Mouse (Mus musculus): Measurements from ENCODE around the gene Nudt7. TPM values are rescaled to one million over a fixed set of nuclear protein-coding genes. Genes with fewer than 3 reads are reported as not detected.

Nudt7 gene
- polyA plus RNA-seq, 1 experiment = 1.0 TPM

DNA sequence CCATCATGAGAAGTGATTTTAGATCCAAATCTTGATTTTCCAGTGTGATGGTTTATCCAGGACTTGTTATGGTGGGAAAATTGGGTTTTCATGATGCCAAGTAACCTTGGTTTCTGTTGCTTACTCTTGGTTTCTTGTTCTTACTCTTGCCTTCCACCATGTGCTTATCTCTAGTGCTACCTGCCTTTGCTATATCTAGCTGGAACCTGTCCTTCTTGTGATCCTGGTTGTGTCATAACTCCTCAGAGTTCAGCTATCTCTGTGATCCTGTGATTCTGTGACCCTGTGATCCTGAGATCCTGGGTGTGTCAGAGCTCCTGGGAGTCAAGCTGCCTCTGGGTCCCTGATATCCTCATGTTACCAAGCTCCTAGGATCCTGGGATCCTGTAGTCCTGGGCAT, 8.8 kb downstream of the Nudt7 start:
- Histone ChIP-seq H3K27me3 (ENCODE audit: control insufficient read depth, insufficient read depth, low read length) (no peaks in the 10 kb centered on the region), H3K4me3 (ENCODE audit: control insufficient read depth, low read depth, low read length) (no peak overlapping the region), H3K4me1 (ENCODE audit: control insufficient read depth, insufficient read depth, low read length) (no peaks in the 10 kb centered on the region), H3K27ac (ENCODE audit: control insufficient read depth, insufficient read depth, low read depth, low read length) (no peak overlapping the region), H3K36me3 (ENCODE audit: control insufficient read depth, insufficient read depth, low read length) (no peaks in the 10 kb centered on the region)
- no peak for TF ChIP-seq CTCF (IDR thresholded peaks at IDR 0.05; ENCODE audit: control insufficient read depth, insufficient read depth, insufficient replicate concordance, low read depth, low read length)
- TF ChIP-seq POLR2A (IDR thresholded peaks at IDR 0.05; ENCODE audit: control insufficient read depth, low read depth, low read length) = no peak

GRCm38 (mm10) chr8:114143645-114144290, 10.4 kb downstream of the Nudt7 start:
- H3K4me3 ChIP-seq (ENCODE audit: control insufficient read depth, low read depth, low read length) = no peak overlapping the region
- TF ChIP-seq CTCF (IDR thresholded peaks at IDR 0.05; ENCODE audit: control insufficient read depth, insufficient read depth, insufficient replicate concordance, low read depth, low read length) (no peak), POLR2A (IDR thresholded peaks at IDR 0.05; ENCODE audit: control insufficient read depth, low read depth, low read length) (no peak)
- H3K36me3 ChIP-seq (ENCODE audit: control insufficient read depth, insufficient read depth, low read length) = no peaks in the 10 kb centered on the region
- H3K4me1 ChIP-seq (ENCODE audit: control insufficient read depth, insufficient read depth, low read length) = no peaks in the 10 kb centered on the region
- no peaks in the 10 kb centered on the region for H3K27me3 ChIP-seq (ENCODE audit: control insufficient read depth, insufficient read depth, low read length)
- no peak overlapping the region for H3K27ac ChIP-seq (ENCODE audit: control insufficient read depth, insufficient read depth, low read depth, low read length)

- no peak for TF ChIP-seq POLR2A (IDR thresholded peaks at IDR 0.05; ENCODE audit: control insufficient read depth, low read depth, low read length)
- no peak for TF ChIP-seq CTCF (IDR thresholded peaks at IDR 0.05; ENCODE audit: control insufficient read depth, insufficient read depth, insufficient replicate concordance, low read depth, low read length)
- Histone ChIP-seq H3K4me3 (ENCODE audit: control insufficient read depth, low read depth, low read length) (no peak overlapping the region), H3K27me3 (ENCODE audit: control insufficient read depth, insufficient read depth, low read length) (no peaks in the 10 kb centered on the region)
Measured at GRCm38 (mm10) chr8:114153311-114154045, 20.1 kb downstream of the Nudt7 start.

GRCm38 (mm10) chr8:114158586-114158985, 25.2 kb downstream of the Nudt7 start:
- H3K27ac ChIP-seq (ENCODE audit: control insufficient read depth, insufficient read depth, low read depth, low read length) = no peak overlapping the region
- TF ChIP-seq POLR2A (IDR thresholded peaks at IDR 0.05; ENCODE audit: control insufficient read depth, low read depth, low read length) (no peak), CTCF (IDR thresholded peaks at IDR 0.05; ENCODE audit: control insufficient read depth, insufficient read depth, insufficient replicate concordance, low read depth, low read length) (no peak)
- no peaks in the 10 kb centered on the region for H3K27me3 ChIP-seq (ENCODE audit: control insufficient read depth, insufficient read depth, low read length)
- no peaks in the 10 kb centered on the region for H3K4me1 ChIP-seq (ENCODE audit: control insufficient read depth, insufficient read depth, low read length)
- H3K36me3 ChIP-seq (ENCODE audit: control insufficient read depth, insufficient read depth, low read length) = no peaks in the 10 kb centered on the region
- H3K4me3 ChIP-seq (ENCODE audit: control insufficient read depth, low read depth, low read length) = no peak overlapping the region

More at GRCm38 (mm10) chr8:114153311-114154045, 20.1 kb downstream of the Nudt7 start:
- Histone ChIP-seq H3K36me3 (ENCODE audit: control insufficient read depth, insufficient read depth, low read length) (no peaks in the 10 kb centered on the region), H3K27ac (ENCODE audit: control insufficient read depth, insufficient read depth, low read depth, low read length) (no peak overlapping the region), H3K4me1 (ENCODE audit: control insufficient read depth, insufficient read depth, low read length) (no peaks in the 10 kb centered on the region)

DNA sequence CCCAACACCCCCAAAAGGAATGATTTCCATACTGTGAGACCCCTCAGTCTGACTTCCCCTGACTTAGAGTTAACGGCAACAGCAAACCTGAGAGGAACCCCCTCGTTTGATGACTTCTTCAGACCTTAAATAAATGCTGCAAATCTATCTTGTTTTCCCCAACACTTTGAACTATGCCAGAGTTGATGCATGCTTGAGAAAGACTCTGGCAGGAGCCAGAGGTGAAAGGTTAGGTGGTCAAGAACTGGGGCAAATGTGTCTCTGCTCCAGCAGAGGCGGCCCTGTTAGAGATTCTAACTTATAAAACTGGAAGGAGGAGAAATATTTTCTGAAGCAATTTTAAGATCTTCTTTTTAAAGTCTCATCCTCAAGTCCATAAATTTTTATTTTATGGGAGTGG, 26.3 kb downstream of the Nudt7 start:
- Histone ChIP-seq H3K4me1 (ENCODE audit: control insufficient read depth, insufficient read depth, low read length) (no peaks in the 10 kb centered on the region), H3K4me3 (ENCODE audit: control insufficient read depth, low read depth, low read length) (no peak overlapping the region), H3K36me3 (ENCODE audit: control insufficient read depth, insufficient read depth, low read length) (no peaks in the 10 kb centered on the region), H3K27ac (ENCODE audit: control insufficient read depth, insufficient read depth, low read depth, low read length) (no peak overlapping the region), H3K27me3 (ENCODE audit: control insufficient read depth, insufficient read depth, low read length) (no peaks in the 10 kb centered on the region)
- no peak for TF ChIP-seq POLR2A (IDR thresholded peaks at IDR 0.05; ENCODE audit: control insufficient read depth, low read depth, low read length)
- no peak for TF ChIP-seq CTCF (IDR thresholded peaks at IDR 0.05; ENCODE audit: control insufficient read depth, insufficient read depth, insufficient replicate concordance, low read depth, low read length)

DNA sequence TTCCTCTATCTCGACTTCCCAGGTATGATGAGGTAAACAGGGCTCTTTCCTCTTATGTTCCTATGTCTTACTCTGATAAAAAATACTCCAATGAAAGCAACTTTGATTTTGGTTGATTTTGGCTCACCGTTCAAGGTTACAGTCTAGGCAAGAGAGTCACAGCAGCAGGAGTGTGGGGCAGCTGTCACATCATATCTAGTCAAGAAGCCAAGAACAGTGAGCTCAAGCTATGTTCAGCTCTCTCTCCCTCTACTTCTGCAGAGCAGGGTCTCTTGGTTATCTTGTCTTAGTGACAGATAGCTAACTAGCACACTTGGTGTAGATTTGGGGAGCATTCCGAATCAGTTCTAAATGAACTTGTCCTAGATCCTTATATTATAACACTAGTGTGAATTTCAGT, 30.5 kb downstream of the Nudt7 start:
- H3K4me3 ChIP-seq (ENCODE audit: control insufficient read depth, low read depth, low read length) = no peak overlapping the region
- TF ChIP-seq CTCF (IDR thresholded peaks at IDR 0.05; ENCODE audit: control insufficient read depth, insufficient read depth, insufficient replicate concordance, low read depth, low read length) (no peak), POLR2A (IDR thresholded peaks at IDR 0.05; ENCODE audit: control insufficient read depth, low read depth, low read length) (no peak)
- H3K4me1 ChIP-seq (ENCODE audit: control insufficient read depth, insufficient read depth, low read length) = no peaks in the 10 kb centered on the region
- H3K27me3 ChIP-seq (ENCODE audit: control insufficient read depth, insufficient read depth, low read length) = no peaks in the 10 kb centered on the region
- no peak overlapping the region for H3K27ac ChIP-seq (ENCODE audit: control insufficient read depth, insufficient read depth, low read depth, low read length)
- no peaks in the 10 kb centered on the region for H3K36me3 ChIP-seq (ENCODE audit: control insufficient read depth, insufficient read depth, low read length)

GRCm38 (mm10) chr8:114164444-114165096, 31.2 kb downstream of the Nudt7 start:
- no peak overlapping the region for H3K4me3 ChIP-seq (ENCODE audit: control insufficient read depth, low read depth, low read length)
- no peaks in the 10 kb centered on the region for H3K36me3 ChIP-seq (ENCODE audit: control insufficient read depth, insufficient read depth, low read length)
- TF ChIP-seq POLR2A (IDR thresholded peaks at IDR 0.05; ENCODE audit: control insufficient read depth, low read depth, low read length) = no peak
- no peak for TF ChIP-seq CTCF (IDR thresholded peaks at IDR 0.05; ENCODE audit: control insufficient read depth, insufficient read depth, insufficient replicate concordance, low read depth, low read length)

More at GRCm38 (mm10) chr8:114164444-114165096, 31.2 kb downstream of the Nudt7 start:
- Histone ChIP-seq H3K27me3 (ENCODE audit: control insufficient read depth, insufficient read depth, low read length) (no peaks in the 10 kb centered on the region), H3K4me1 (ENCODE audit: control insufficient read depth, insufficient read depth, low read length) (no peaks in the 10 kb centered on the region), H3K27ac (ENCODE audit: control insufficient read depth, insufficient read depth, low read depth, low read length) (no peak overlapping the region)
